Mouse (Mus musculus) kidney, postnatal 4 days (tissue): ENCODE measurements around the gene Gm48552.

ENCODE experiments used
- DNase-seq, 2 experiments: peaks; one replicate each; pipeline ENCODE4 v3.0.0; 2021; ENCODE audit warnings: mixed read lengths in 2 of 2

Gm48552 gene

DNA sequence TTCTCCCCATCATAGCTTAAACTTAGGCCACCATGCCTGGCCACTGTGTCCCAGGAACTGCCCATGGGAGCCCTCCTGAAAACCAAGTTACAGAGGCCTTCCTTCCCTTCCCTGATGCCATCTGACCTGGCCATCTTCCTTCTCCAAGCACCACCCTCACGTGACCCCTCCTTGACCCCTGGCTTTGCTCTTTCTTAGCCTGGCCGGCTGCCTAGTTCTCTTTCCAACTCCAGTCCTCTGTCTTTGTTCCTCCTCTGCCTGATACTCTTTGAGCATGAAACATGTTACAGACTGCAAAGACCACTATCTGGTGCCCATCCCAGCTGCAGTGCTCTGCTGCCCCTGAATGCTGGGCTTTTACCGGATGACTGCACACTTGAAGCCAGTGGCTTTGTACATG, 568 bp downstream of the Gm48552 start:
- peak in 1 of 2 experiments; percentile 66 for DNase-seq

DNA sequence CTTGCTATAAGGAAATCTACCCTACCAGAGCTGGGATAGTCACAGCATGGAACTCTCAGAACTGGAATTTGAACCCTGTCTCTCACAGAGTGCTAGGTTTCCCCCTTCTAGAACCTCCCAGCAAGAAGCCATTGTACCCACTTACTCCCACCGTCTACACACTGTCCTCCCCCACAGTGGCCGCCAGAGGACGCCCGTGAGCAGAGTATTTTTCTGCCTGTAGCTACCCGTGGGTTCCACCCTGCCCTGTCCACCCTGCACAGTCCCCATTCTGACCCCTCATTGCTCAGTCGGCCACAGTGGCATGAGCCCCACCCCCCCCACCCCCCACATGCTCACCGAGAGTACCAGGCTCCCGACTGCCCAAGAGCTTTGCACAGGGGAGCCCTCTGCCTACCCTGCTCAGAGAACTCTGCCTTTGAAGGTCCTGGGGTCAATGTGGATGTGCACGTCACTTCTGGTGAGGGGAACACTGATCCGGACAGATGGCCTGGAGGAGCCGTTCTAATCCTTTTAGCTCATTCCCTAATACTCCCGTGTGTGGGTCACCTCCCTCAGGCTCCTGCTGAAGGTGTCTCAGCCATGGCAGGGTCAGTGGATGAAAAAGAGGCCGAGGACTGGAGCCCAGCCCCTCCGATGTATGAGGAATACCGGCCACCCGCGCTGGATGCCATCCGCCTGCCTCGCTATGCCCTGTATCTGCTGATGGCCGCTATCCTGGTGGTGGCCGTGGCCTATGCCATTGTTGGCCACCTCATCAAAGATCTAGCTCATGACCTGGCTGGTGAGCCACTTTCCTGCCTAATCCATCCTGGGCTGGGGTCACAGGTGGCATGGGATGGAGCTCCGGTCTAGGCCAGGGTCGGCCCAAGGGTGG, 1.2 kb downstream of the Gm48552 start:
- peak; percentile 86 to 89 for DNase-seq

DNA sequence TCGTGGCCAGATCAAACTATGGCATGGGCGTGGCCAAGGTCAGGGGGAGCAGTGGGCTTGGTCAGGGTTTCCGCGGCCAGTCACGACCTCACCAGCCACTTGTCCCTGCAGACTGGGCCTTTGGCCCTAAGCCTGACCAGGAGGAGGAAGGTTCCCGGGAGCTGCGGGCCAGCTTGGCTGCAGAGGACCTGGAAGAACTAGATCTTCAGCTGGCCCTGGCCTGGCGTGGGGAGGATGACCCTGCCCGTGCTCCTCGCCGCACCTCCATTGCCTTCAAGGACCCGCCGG, 1.8 kb downstream of the Gm48552 start:
- no peak for DNase-seq

DNA sequence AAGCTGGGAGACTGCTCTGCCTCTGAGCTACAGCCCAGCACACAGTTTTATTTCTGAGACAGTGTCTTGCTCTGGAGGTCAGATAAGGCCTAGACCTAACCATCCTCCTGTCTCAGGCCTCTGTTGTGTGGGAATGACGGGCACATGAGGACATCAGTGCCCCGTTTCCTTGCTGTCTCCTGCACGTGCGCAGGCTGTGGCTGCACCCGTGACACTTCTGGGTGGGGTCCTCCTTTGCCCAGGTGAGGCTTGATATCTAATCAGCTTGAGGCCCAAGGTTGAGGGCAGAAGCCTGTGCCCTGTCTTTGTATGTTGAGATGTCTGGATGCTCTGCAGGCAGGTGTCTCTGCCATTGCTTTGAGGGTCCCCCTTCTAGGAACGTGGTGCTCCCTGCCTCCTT, 3.5 kb downstream of the Gm48552 start:
- DNase-seq = no peak

DNA sequence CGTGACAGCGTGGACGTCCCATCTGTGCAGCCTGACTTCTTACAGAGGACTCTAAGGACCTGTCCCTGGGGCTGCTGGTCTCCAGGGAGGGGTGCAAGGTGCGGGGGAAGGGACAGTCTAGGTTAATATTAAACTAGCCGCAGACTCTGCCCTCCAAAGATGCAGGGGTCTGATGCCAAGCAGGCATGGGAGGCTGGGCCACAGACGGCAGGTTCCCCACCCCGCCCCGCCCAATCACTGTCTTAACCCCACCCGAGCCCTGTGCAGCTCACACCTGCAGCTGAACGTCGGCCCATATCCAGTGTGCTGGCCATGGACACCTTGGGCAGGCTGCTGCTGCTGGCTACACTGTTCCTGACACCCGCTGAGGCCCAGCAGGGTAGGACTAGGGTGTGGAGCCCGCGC, 4.0 kb downstream of the Gm48552 start, which contains the start of gene Smim24:
Gene Smim24, plus strand, starts transcription at position 271 of the 405 bp plus-strand sequence.
- peak in 1 of 2 experiments; percentile 71 for DNase-seq

DNA sequence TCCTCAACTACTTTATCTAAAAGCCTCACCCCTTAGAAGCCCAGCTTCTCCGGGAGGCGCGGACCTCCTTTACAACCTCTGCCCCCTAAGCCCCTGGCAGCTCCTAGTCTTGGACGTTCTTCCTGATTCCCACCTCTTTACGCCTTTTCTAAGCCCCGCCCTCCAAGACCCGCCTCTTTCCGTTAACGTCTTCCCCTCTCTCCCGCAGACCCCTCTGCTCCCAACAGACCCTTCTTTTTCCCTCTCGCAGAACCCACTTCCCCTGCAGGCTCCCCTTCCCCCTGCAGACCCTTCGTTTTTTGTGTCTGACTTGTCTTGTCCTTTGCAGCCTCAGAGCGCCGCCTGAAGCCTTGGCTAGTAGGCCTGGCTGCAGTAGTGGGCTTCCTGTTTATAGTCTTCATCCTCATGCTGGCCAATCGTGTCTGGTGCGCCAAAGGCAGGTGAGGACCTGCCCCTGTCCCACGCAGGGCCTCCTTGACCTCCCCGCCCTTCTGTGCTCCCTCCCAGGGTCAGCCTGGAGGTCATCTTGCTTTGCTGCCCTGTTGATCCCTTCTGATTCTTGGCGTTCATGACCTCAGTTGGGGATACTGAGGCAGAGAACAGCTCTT, 4.8 kb downstream of the Gm48552 start:
- peak; percentile 63 to 73 for DNase-seq

DNA sequence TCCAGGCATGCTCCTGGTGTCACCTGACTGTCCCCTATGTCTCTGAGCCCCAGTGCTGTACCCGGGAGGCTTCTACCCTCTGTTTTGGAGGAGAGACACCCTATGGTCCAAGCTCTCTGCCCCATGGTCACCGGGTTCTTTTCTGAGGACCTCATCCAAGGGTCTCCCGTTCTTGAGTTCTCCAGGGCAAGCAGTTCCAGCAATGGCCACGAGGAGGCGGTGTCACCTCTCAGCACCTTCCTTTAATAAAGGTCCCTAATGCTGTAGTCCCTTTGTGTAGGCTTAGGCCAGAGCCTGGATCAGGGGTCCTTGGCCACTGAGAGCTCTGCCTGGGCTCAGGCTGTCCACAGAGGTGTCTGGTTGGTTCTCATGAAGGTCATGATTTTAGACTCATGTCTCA, 6.3 kb downstream of the Gm48552 start:
- peak; percentile 91 for DNase-seq

DNA sequence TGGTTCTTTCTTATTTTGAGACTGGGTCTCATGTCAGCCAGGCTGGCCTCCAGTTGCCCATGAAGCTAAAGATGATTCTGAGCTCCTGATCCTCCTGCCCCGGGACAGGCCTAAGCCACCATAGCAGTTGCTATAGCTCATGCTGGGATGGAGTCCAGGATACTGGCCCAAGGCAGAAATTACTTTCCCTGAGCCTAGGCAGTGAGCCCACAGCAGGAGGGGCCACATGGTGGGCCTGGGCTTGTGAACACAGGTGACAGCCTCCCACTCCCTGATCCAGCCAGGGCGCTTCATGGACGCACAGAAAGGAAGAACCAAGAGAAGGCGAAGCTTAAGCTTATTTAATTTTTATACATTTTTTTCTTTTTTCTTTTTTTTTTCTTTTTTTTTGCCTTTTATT, 7.1 kb downstream of the Gm48552 start:
- no peak for DNase-seq

DNA sequence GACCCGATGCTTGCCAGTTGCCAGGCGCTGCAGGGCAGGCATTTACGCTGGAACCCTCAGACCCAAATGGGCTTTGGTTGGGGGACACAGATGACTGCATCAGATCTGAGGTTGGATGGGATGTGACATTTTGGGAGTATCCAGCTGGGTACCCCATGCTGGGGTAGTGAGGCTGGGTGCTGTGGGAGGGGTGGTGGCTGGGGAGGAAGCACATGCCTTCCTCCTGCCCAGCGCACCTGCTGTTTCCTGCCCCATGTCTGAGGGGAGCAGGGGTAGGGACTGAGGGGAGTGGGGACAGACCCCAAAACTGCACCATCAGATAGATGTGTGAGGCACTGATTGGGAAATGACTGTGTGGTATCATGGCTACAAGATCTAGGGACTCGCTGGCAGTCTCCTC, 7.9 kb downstream of the Gm48552 start:
- no peak for DNase-seq

DNA sequence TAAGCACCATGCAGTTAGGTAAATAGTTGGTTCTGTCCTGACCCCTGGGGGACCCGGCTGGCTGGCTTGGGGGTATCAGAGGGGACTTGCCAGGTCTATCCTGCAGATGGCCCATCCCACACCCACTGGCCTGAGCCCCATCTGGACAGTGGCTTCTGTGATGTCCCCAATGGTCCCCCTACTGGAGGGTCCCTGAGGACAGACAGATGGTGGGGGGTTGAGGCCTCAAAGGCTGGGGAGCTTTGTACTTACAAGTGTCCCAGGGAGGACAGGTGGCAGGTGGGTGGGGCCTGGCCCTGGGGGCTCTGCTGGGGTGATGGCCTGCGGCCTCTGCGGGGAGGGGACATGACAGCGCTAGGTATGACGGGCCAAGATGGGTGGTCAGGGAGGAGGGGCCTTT, 10.5 kb downstream of the Gm48552 start:
- no peak for DNase-seq

DNA sequence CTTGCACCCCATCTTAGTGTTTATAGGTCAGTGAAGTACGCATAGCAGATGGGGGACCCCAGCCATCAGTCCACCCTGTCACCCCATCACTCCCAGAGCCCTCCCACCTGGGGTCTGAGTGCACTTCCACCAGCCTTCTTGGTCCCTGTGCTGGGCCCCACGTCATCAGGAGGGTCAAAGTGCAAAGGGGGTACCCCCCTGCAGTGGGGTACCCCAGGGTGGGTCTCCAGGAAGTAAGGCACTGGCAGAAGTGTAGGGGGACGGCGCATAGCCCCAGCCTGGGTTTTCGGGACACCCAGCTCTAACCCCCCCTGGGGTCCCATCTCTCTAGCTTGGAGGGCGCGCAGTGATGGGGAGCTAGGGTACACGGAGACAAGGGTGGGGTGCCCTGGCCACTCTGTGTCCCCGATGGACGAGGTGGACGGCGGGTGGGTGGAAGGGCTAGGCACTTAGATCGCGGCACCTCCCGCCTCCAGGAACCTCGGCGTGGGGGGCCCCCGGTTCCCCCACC, 11.0 kb downstream of the Gm48552 start:
- DNase-seq = no peak

DNA sequence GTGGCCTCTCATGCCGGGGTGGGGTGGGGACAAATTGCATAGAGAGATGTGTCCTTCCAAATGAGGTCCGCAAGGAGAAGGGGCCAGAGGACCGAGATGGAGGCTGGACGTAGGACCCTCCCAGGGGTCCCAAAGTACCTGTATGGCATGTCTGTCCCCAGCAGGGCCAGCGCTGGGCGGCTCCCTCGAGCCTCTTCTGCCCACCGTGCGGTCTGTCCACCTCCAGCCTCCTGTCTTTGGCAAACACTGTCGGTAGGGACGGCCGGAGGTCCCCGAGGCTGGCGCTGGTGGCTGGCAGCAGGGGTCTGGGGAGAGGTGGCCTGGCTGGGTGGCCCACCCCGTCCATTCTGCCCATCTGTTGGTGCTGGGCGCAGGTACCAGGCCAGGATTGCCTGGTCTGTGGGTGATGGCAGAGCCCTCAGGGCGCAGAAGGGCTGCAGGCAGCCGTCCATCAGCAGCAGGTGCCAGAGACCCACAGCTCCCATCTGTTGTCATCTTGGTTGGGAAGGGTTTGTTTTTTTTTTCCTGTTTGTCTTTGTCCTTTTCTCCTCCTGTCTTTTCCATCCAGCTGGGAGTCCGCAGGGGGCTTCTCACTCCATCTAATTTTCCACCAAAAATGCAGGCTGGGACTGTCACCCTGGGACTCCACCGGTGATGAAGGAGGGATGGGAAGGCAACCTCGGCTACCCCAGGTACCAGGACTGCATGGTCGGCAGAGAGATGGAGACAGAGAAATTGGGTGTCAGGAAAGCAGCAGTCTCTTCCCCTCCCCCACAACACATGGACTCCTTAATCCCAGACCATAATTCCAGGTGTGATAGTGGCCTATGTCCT, 11.8 kb downstream of the Gm48552 start:
- DNase-seq = no peak

DNA sequence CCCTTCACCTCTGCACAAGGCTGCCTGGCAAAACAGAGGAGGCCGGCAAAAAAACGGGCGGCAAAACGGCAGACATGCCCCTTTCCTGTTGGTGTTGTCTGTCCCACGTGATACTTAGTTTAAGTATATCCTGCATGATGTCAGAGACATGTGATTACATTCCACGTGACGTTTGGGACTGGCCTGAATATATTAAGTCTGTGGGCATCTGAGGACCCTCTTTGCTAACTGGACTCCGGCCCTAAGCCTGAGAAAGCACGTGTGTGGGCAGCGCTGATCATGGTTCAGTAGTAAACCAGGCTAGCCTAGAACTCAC, 12.4 kb downstream of the Gm48552 start:
- DNase-seq = no peak

DNA sequence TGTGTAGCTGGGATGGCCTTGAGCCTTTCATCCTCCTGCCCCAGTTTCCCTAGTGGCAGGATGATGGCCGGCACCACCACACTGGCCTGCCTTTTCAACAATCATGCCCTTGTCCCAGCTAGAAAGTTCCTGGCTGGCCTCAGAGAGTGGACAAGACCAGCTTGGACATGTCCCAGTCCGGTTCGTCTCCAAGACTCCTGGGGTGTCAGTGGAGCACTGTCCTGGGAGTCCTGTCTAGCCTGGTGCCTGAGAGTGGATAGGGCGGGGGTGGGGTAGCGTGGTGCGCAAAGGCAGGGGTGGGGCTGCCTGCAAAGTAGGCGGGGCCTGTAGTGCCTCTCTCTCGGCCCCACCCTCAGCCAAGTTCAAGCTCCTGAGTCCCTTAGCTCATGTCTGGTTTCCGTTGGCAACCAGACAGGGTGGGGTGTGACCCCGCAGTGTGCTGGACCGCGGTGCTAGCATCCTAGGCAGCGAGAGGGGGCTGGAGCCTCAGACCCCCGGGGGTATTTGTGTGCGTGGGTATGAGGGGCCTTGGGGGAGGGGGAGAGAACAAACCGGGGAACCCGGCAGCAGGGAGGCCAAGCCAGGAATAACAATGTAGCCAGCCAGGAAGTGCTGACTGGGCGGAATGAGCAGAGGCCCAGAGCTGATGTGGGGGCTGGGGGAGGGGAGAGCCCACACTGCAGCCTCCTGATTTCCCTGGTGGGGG, 12.9 kb downstream of the Gm48552 start:
- DNase-seq = peak; percentile 84 to 91

DNA sequence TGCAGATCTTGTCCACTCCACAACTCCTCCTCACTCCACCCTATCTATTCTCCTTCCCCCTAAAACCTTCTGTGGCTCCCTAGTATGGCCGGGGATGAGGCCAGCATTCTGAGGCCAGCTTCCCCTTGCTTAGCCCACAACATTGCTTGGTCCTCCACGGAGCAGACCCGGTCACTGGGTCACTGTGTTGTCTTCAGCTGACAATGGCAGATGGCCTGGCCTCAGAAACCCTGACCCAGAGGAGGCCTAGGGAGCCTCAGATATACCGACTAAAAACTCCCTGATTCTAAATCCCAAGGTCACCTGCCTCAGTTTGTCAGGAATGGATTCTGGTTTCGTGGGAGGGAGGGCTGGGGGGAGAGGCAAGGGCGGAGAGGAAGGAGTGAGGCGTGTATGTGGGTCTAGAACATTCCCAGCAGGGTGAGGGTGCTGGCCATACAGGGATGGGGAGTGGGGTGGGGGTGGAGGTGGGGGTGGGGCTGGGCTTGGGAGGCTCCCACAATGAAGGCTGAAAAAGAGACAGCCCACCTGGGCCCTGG, 13.5 kb downstream of the Gm48552 start:
- no peak for DNase-seq

DNA sequence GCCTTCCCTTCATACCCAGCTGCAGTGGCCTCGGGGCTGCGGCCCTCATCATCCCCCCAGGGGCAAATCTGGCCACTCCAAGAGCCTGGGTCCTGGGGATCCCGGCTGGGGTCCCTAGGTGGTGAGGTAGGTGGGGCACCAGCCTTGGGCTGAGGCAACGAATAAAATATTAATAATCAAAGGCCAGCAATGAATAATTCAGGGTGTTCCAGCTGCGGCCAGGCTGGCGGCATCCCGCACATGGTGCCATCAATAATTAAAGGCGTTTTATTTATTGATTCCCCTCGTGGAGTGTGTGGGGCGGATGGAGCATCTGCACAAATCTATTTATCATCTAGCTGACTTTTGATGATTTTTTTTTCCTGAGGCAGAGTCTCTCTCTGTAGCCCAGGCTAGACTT, 14.7 kb downstream of the Gm48552 start:
- no peak for DNase-seq

DNA sequence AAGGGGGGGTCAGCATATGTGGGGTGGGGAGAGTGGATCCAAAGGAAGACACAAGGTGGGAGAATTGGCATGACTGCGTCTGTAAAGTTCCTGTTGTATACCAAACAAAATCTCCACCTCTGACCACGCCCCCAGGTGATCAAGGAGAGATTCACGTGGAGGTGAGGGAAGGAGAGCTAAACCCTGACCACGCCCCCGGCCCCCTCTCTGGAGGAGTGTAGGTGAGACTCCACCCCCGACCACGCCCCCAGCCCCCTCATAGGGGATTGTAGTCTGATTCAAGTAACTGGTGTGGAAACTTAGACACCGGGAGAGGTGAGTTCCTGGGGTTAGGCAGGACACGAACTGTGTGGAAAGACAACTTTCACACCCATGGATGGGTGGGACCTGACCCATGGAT, 15.3 kb downstream of the Gm48552 start:
- peak in 1 of 2 experiments; percentile 43 for DNase-seq

DNA sequence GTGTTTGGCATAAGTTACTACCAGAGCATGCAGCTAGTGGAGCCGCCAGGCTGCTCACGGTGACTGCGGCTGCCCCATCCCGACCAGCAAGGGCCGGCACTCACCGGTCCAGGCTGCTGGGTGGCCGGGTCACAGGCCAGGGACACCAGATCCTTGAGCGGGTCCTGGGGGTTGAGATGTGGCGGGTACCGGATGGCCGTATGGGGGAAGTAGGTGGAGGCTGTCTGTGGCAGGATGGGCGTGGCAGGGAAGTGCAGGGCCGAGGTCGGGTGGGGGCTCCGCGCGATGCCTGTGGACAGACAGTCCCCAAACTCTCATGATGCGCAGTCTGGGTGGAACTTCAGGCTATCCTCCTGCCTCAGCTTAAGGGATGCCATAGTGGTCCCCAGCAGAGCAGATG, 15.9 kb downstream of the Gm48552 start:
- peak in 1 of 2 experiments; percentile 62 for DNase-seq

DNA sequence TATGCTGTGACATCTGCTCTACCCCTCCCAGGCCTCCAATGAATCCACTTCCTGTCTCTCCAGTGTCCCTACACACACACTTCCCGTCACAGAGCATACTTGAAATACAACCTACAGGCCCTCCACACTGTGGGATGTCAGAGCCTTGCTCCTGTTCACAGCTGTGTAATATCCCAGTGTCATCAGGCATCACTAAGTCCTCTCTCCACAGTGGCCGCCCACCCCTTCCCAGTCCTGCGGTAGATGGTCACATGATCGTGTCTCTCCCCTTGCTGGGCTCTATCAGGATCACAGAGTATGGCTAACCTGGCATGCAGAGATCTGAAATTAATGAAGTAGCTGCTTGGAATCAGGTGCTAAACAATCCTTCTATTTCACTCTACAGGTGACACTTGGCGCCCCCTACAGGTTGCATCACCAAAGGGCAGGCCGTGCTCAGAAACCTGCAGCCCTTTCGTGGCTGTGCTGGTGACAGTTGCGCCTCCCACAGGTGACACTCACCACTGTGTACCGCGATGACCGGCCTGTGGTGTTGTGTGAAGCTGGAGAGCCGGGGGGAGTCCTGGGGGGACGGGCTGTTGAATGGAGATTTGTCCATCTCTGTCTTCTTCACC, 16.9 kb downstream of the Gm48552 start:
- DNase-seq = peak; percentile 77 to 82

DNA sequence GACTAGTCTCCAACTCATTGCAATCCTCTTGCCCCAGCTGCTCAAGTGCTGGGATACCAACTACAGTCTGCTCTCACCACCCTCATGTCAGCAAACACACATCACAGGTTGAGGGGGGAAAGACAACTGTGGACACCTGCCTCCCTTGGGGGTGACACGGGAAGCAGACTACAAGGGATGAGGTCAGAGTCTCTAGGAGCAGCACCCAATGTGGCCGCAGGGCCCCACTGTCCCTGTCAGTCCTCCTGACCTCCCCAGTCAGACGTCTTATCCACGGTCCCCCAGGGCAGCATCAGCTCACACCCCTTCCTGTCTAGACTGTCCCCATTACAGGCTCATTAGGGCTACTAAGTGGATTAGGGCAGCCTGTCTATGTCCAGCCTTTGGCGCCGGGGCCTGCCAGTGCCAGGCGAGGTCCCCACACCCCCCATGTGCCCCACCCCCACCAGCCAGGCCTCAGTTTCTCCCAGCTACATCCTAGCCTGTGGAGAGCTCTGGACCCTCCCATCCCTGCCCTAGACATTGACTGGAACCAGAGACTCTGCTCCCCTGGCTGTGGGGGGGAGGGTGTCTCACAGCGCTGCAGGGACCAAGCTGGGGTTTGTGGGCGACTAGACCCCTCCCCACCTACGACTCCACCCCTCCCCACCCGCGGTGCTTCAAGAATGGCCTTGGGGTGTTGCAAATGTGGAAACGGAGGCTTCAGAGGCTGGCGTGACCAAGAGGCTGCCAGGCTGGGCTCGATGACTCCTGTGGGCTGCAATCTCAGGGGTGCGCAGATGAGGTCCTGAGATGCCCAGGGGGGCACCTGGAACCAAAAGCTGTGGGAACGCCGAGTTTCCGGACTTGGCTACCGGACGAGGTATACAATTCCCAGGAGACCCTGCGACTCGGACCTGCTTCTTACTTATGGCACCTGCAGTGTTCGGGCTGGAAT, 18.0 kb downstream of the Gm48552 start:
- DNase-seq = peak in 1 of 2 experiments; percentile 10
